Mouse (Mus musculus) frontal cortex, postnatal 10 days (tissue): Measurements from ENCODE around the gene Anks1.

Experiments
- DNase-seq, 2 experiments: peaks; one replicate each; pipeline ENCODE4 v3.0.0; 2022; ENCODE audit warnings: low spot score in 2 of 2, mixed read lengths in 1 of 2

The Anks1 gene

GRCm38 (mm10) chr17:28050210-28050609, 141.1 kb downstream of the Anks1 start:
- DNase-seq = no peak

- no peak for DNase-seq
These were observed 143.3 kb downstream of the Anks1 start for GRCm38 (mm10) chr17:28052293-28052863.

GRCm38 (mm10) chr17:28058346-28058745, 149.2 kb downstream of the Anks1 start:
- DNase-seq = no peak

- no peak for DNase-seq
These were observed 151.6 kb downstream of the Anks1 start for GRCm38 (mm10) chr17:28060681-28061080.

GRCm38 (mm10) chr17:28061472-28061871, 152.4 kb downstream of the Anks1 start:
- DNase-seq = peak in 1 of 2 experiments; percentile 41

- no peak for DNase-seq
These were observed 153.6 kb downstream of the Anks1 start for GRCm38 (mm10) chr17:28062710-28063109.

- no peak for DNase-seq
These were observed 154.1 kb downstream of the Anks1 start for GRCm38 (mm10) chr17:28063163-28063562.

- DNase-seq = no peak
These were observed 158.2 kb downstream of the Anks1 start for GRCm38 (mm10) chr17:28067303-28067702.

GRCm38 (mm10) chr17:28069446-28069845, 160.3 kb downstream of the Anks1 start:
- no peak for DNase-seq

- no peak for DNase-seq
These were observed 161.2 kb downstream of the Anks1 start for GRCm38 (mm10) chr17:28070256-28070655.

GRCm38 (mm10) chr17:28072730-28073129, 163.6 kb downstream of the Anks1 start:
- no peak for DNase-seq

- no peak for DNase-seq
These were observed 165.4 kb downstream of the Anks1 start for GRCm38 (mm10) chr17:28074486-28074885.

- DNase-seq = no peak
These were observed 168.9 kb downstream of the Anks1 start for GRCm38 (mm10) chr17:28078028-28078427.

GRCm38 (mm10) chr17:28079618-28080017, 170.5 kb downstream of the Anks1 start:
- peak; percentile 63 to 81 for DNase-seq

GRCm38 (mm10) chr17:28080045-28080816, 171.1 kb downstream of the Anks1 start, which contains the start of gene Tcp11:
Gene Tcp11 (minus strand): TSS chr17:28080639.
- peak; percentile 65 to 66 for DNase-seq

- no peak for DNase-seq
These were observed 171.7 kb downstream of the Anks1 start for GRCm38 (mm10) chr17:28080817-28081165.

GRCm38 (mm10) chr17:28081385-28081784, 172.3 kb downstream of the Anks1 start:
- DNase-seq = no peak

GRCm38 (mm10) chr17:28081856-28082255, 172.8 kb downstream of the Anks1 start:
- DNase-seq = no peak

- no peak for DNase-seq
These were observed 173.8 kb downstream of the Anks1 start for GRCm38 (mm10) chr17:28082863-28083262.

GRCm38 (mm10) chr17:28084395-28084905, 175.3 kb downstream of the Anks1 start:
- DNase-seq = no peak

GRCm38 (mm10) chr17:28084964-28085363, 175.9 kb downstream of the Anks1 start:
- DNase-seq = peak; percentile 60 to 85

- no peak for DNase-seq
These were observed 178.3 kb downstream of the Anks1 start for GRCm38 (mm10) chr17:28087430-28087829.

GRCm38 (mm10) chr17:28088718-28089117, 179.6 kb downstream of the Anks1 start:
- DNase-seq = no peak
